Mouse (Mus musculus): Measurements from ENCODE around the gene Sugt1. TPM values are rescaled to one million over a fixed set of nuclear protein-coding genes. Genes with fewer than 3 reads are reported as not detected.
A peak's percentile ranks its signal among the peaks of the same experiment; 100 is the strongest.

Sugt1 gene
- polyA plus RNA-seq, 1 experiment from 2014 or later: 127 TPM

DNA sequence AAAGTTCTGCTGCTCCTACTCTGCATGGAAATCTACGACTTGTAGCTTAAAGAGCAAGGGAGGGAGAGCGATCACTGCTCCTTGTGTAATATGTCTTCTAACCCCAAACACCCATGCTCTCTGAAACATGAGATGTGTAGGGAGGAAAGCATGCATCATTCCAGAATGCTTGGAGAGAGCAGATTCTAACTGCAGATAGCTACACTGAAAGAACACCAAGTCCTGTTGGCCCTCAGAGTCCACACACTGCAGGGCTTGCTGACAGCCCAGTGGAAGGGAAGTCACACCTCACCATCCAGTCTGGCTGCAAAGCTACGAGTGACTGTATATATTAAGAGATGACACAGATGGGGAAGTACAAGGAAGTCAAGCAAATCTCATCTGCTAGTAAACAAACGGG, 65.2 kb downstream of the Sugt1 start:
- WGBS: 45% methylated on average over 4 of the region's 4 CpGs
- Histone ChIP-seq H3K9ac (replicated peaks; ENCODE audit: low read depth, low read length) (no peak overlapping the region), H3K27me3 (ENCODE audit: control insufficient read depth, insufficient read depth, low read length) (no peaks in the 10 kb centered on the region), H3K27ac (ENCODE audit: low read length) (no peak overlapping the region), H3K4me1 (ENCODE audit: control insufficient read depth, insufficient read depth, low read length) (no peaks in the 10 kb centered on the region), H3K4me2 (replicated peaks; ENCODE audit: low read depth, low read length) (no peak overlapping the region), H3K36me3 (ENCODE audit: control insufficient read depth, insufficient read depth, low read length) (no peaks in the 10 kb centered on the region), H3K9me3 (ENCODE audit: control insufficient read depth, low read depth, low read length) (no peaks in the 10 kb centered on the region), H3K4me3 (ENCODE audit: low read depth, low read length) (no peak overlapping the region)
- ATAC-seq (ENCODE audit: insufficient number of reproducible peaks, insufficient read depth, low FRiP score, low read depth): no peak

DNA sequence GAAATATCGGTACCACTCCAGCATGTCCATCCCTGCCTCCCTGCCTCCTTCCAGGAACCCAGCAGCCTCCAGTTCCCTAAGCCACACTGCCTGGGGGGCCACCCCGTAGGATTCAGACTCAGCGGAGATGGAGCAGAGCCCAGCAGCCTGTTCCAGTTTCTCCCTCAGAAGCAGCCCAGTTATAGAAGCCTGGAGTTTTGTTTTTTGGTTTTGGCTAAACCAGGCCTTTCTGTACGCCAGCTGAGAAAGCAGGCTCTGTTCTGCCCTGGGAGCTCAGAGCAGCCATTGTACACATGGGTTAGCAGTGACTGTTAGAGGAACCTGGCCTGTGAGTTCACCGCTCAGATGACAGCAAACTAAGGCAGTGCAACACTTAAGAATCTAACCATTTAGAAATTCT, 70.8 kb downstream of the Sugt1 start:
- no peak overlapping the region for H3K27ac ChIP-seq (ENCODE audit: low read length)
- no peaks in the 10 kb centered on the region for H3K36me3 ChIP-seq (ENCODE audit: control insufficient read depth, insufficient read depth, low read length)
- H3K9me3 ChIP-seq (ENCODE audit: control insufficient read depth, low read depth, low read length): no peaks in the 10 kb centered on the region
- no peak overlapping the region for H3K4me2 ChIP-seq (replicated peaks; ENCODE audit: low read depth, low read length)
- ATAC-seq (ENCODE audit: insufficient number of reproducible peaks, insufficient read depth, low FRiP score, low read depth): no peak
- no peaks in the 10 kb centered on the region for H3K4me1 ChIP-seq (ENCODE audit: control insufficient read depth, insufficient read depth, low read length)
- H3K27me3 ChIP-seq (ENCODE audit: control insufficient read depth, insufficient read depth, low read length): no peaks in the 10 kb centered on the region
- H3K4me3 ChIP-seq (ENCODE audit: low read depth, low read length): no peak overlapping the region
- 76% methylated on average over 5 of the region's 5 CpGs for WGBS
- H3K9ac ChIP-seq (replicated peaks; ENCODE audit: low read depth, low read length): no peak overlapping the region

DNA sequence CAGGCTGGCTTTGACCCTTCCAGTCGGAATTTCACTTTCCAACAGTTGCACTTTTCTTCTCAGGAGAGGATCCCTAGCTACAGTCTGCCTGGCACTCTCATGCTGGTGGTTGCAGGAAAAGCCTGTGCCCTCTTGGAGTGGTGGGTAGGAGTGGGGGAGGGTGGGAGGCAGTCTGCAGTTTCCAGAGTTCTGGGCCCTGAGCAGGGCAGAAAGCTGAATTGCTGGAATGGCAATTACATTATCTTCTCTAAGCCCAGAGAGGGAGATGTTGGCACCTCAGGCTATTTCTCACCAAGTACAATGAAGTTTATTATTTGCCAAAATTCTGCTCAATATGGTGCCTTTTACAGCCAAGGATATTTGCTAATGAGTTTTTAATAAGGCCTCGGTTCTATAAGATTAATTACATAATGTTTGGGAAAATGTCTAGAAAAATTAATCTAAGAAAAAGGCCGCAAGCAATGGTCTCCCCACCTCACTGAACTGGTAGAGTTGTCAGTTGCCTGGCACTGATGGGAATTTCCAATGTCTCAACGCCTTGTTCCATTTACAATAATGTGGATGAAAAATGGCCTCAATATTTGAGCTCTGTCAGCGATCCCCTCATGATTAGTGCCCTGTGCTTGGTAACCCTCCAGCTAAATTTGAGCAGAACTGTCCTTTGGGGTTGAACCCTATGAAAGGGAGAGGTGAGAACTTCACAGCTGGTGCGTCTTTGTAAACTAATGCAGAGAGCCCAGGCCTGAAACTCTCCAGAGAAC, 71.4 kb downstream of the Sugt1 start:
- Histone ChIP-seq H3K4me1 (ENCODE audit: control insufficient read depth, insufficient read depth, low read length) (no peaks in the 10 kb centered on the region), H3K4me3 (ENCODE audit: low read depth, low read length) (no peak overlapping the region), H3K36me3 (ENCODE audit: control insufficient read depth, insufficient read depth, low read length) (no peaks in the 10 kb centered on the region), H3K4me2 (replicated peaks; ENCODE audit: low read depth, low read length) (no peak overlapping the region), H3K9ac (replicated peaks; ENCODE audit: low read depth, low read length) (no peak overlapping the region), H3K9me3 (ENCODE audit: control insufficient read depth, low read depth, low read length) (no peaks in the 10 kb centered on the region), H3K27me3 (ENCODE audit: control insufficient read depth, insufficient read depth, low read length) (no peaks in the 10 kb centered on the region), H3K27ac (ENCODE audit: low read length) (no peak overlapping the region)
- 68% methylated on average over 6 of the region's 6 CpGs for WGBS
- no peak for ATAC-seq (ENCODE audit: insufficient number of reproducible peaks, insufficient read depth, low FRiP score, low read depth)

DNA sequence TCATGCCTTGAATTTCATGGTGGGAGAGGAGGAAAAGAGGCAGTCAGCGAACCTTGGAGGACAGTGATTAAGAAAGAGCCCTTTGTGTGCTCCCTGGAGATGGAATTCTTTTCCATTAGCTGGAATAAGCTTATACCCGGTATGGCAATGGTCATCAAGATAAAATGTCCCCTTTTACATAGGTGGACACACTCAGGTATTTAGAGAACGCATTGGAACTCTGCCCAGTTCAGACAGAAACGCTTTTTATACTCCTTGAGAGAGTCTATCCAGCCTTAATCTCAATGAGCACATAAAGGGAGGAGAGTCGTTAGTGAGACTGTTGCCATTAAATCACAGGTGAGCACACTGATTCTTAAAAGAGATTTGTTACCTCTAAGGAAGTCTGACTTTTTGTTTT, 73.0 kb downstream of the Sugt1 start:
- no peaks in the 10 kb centered on the region for H3K4me1 ChIP-seq (ENCODE audit: control insufficient read depth, insufficient read depth, low read length)
- no peaks in the 10 kb centered on the region for H3K27me3 ChIP-seq (ENCODE audit: control insufficient read depth, insufficient read depth, low read length)
- WGBS: 52% methylated on average over 5 of the region's 5 CpGs
- no peak overlapping the region for H3K4me2 ChIP-seq (replicated peaks; ENCODE audit: low read depth, low read length)
- no peaks in the 10 kb centered on the region for H3K36me3 ChIP-seq (ENCODE audit: control insufficient read depth, insufficient read depth, low read length)
- no peak overlapping the region for H3K27ac ChIP-seq (ENCODE audit: low read length)
- no peak for ATAC-seq (ENCODE audit: insufficient number of reproducible peaks, insufficient read depth, low FRiP score, low read depth)
- H3K4me3 ChIP-seq (ENCODE audit: low read depth, low read length): no peak overlapping the region
- H3K9ac ChIP-seq (replicated peaks; ENCODE audit: low read depth, low read length): no peak overlapping the region
- no peaks in the 10 kb centered on the region for H3K9me3 ChIP-seq (ENCODE audit: control insufficient read depth, low read depth, low read length)

DNA sequence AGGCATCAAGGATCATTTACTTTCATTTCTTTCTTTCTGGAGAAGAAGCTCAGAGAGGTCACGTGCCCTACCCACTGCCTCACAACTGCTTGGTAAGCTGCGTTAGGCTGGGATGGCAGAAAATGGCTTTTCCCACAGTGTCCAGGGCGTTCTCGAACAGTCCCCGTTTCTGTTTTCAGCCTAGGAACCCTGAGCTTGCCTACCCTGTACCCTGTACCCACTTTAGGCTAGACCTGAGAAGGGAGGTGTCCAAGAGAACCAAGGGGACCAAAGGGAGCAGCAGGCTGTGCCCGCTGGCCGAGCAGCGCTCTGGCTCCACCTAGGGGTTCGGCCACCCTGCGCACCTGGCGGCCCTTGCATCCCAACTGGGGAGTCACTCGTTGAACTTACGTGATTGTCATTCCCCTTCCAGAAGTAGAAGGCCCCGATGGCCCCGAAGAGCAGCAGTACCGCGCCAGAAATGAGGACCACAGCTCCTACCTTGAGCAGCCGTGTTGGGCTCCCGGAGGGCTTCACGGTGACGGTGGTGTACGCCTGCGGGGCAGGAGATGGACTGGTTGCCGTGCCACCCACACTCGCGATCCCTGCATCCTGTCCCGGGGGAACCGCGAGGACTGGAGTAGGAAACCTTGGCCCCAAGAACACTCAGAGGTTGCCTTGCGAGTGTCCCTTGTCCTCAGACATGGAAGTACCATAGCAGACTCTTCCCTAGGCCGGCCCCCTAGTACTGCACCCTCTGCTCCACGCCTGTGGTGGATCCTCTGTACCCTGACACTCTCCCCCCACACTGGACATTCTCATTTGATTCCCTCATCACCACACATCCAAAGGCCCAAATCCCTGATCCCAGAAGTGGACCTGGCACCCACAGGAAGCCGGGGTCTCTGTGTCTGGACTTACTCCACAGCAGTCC, 73.8 kb downstream of the Sugt1 start:
- no peak overlapping the region for H3K27ac ChIP-seq (ENCODE audit: low read length)
- no peak overlapping the region for H3K9ac ChIP-seq (replicated peaks; ENCODE audit: low read depth, low read length)
- WGBS: 19% methylated on average over 33 of the region's 33 CpGs

DNA sequence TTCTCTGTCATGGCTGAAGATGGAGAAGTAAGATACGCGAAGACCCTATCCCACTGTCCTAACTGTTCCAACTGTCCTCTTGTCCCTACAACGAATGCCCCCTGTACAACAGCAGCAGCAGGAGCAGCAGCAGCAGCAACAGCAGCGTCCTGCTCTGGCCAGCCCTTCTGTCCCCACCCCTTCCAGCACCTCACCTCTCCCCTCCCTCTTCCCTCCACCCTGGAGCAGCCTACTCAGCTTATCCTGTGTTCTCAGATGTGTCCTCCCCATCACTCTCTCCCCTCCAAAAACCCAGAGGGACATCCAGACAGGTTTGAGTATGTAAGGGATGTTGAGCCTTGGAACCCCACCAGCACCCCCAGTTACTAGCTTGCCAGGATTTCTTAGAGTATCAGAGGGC, 74.5 kb downstream of the Sugt1 start, which contains the start of gene Cnmd:
Gene Cnmd (minus strand): TSS at position 170 of the 400 bp plus-strand sequence.
- H3K36me3 ChIP-seq (ENCODE audit: control insufficient read depth, insufficient read depth, low read length): no peaks in the 10 kb centered on the region
- no peaks in the 10 kb centered on the region for H3K27me3 ChIP-seq (ENCODE audit: control insufficient read depth, insufficient read depth, low read length)
- peak within 1 kb of the TSS; percentile 48 for H3K4me2 ChIP-seq (replicated peaks; ENCODE audit: low read depth, low read length)
- no peak within 1 kb of the TSS for H3K27ac ChIP-seq (ENCODE audit: low read length)
- no peak within 1 kb of the TSS for H3K9ac ChIP-seq (replicated peaks; ENCODE audit: low read depth, low read length)
- 0 out of 2 replicates have a peak within 1 kb of the TSS, but pooled peaks have one; percentile 10 for H3K4me3 ChIP-seq (ENCODE audit: low read depth, low read length)
- no peaks in the 10 kb centered on the region for H3K4me1 ChIP-seq (ENCODE audit: control insufficient read depth, insufficient read depth, low read length)
- H3K9me3 ChIP-seq (ENCODE audit: control insufficient read depth, low read depth, low read length): no peaks in the 10 kb centered on the region
- WGBS: 62% methylated on average over 4 of the region's 4 CpGs
- 0 out of 2 replicates have a peak, but pooled peaks have one; percentile 14 for ATAC-seq (ENCODE audit: insufficient number of reproducible peaks, insufficient read depth, low FRiP score, low read depth)

More for the DNA sequence above, 73.8 kb downstream of the Sugt1 start:
- Histone ChIP-seq H3K27me3 (ENCODE audit: control insufficient read depth, insufficient read depth, low read length) (no peaks in the 10 kb centered on the region), H3K4me3 (ENCODE audit: low read depth, low read length) (0 out of 2 replicates have a peak overlapping the region, but pooled peaks have one; percentile 10), H3K36me3 (ENCODE audit: control insufficient read depth, insufficient read depth, low read length) (no peaks in the 10 kb centered on the region), H3K4me2 (replicated peaks; ENCODE audit: low read depth, low read length) (peak overlapping the region; percentile 48), H3K9me3 (ENCODE audit: control insufficient read depth, low read depth, low read length) (no peaks in the 10 kb centered on the region), H3K4me1 (ENCODE audit: control insufficient read depth, insufficient read depth, low read length) (no peaks in the 10 kb centered on the region)
- ATAC-seq (ENCODE audit: insufficient number of reproducible peaks, insufficient read depth, low FRiP score, low read depth): peak; percentile 67; the same call in 1 of the 2 replicates

DNA sequence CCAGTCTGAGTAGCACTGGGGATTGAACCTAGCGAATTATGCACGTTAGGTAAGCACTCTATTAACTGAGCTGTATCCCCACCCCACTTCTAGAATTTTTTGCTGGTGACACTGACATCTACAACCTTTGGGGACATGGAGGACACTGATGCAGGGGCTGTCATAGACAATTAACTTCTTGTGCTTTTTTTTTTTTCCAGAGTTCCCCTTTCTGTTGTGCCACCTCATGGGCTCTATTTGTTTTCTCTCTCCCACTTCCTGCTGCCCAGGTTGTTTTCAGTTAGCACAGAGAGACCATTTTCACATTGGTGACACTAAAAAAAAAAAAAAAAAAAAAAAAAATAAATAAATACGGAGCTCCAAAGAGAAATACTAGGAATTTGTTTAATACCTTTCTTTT, 83.5 kb downstream of the Sugt1 start:
- no peaks in the 10 kb centered on the region for H3K27me3 ChIP-seq (ENCODE audit: control insufficient read depth, insufficient read depth, low read length)
- no peak overlapping the region for H3K9ac ChIP-seq (replicated peaks; ENCODE audit: low read depth, low read length)
- WGBS: 85% methylated on average over 3 of the region's 3 CpGs
- ATAC-seq (ENCODE audit: insufficient number of reproducible peaks, insufficient read depth, low FRiP score, low read depth): no peak
- no peaks in the 10 kb centered on the region for H3K36me3 ChIP-seq (ENCODE audit: control insufficient read depth, insufficient read depth, low read length)
- H3K9me3 ChIP-seq (ENCODE audit: control insufficient read depth, low read depth, low read length): no peaks in the 10 kb centered on the region
- H3K4me2 ChIP-seq (replicated peaks; ENCODE audit: low read depth, low read length): no peak overlapping the region
- H3K4me1 ChIP-seq (ENCODE audit: control insufficient read depth, insufficient read depth, low read length): peaks cover 7% of the 10 kb centered on the region; the same call in 1 of the 2 replicates
- H3K4me3 ChIP-seq (ENCODE audit: low read depth, low read length): no peak overlapping the region
- no peak overlapping the region for H3K27ac ChIP-seq (ENCODE audit: low read length)

DNA sequence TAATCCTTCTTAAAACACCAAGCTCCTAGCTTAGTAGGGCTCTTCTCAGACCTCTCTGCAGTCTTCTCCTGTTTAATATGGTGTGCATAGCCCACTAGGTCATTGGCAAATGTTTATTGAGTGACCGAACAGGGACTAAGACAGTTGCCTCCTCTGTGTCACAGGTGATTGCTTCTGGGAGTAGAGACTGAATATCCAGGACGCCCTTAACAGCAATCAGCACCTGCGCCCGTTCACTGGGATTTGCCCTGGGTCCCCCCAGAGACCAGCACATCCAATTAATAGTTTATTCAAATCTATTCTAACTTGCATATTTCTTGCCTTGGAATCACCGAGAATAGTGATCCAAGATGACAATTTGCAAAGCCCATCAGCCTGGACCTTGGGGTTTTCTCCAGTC, 85.1 kb downstream of the Sugt1 start:
- H3K27ac ChIP-seq (ENCODE audit: low read length): no peak overlapping the region
- no peaks in the 10 kb centered on the region for H3K36me3 ChIP-seq (ENCODE audit: control insufficient read depth, insufficient read depth, low read length)
- ATAC-seq (ENCODE audit: insufficient number of reproducible peaks, insufficient read depth, low FRiP score, low read depth): no peak
- H3K4me1 ChIP-seq (ENCODE audit: control insufficient read depth, insufficient read depth, low read length): peaks cover 7% of the 10 kb centered on the region; the same call in 1 of the 2 replicates
- H3K27me3 ChIP-seq (ENCODE audit: control insufficient read depth, insufficient read depth, low read length): no peaks in the 10 kb centered on the region
- no peaks in the 10 kb centered on the region for H3K9me3 ChIP-seq (ENCODE audit: control insufficient read depth, low read depth, low read length)
- no peak overlapping the region for H3K9ac ChIP-seq (replicated peaks; ENCODE audit: low read depth, low read length)
- 86% methylated on average over 5 of the region's 5 CpGs for WGBS
- no peak overlapping the region for H3K4me3 ChIP-seq (ENCODE audit: low read depth, low read length)
- H3K4me2 ChIP-seq (replicated peaks; ENCODE audit: low read depth, low read length): no peak overlapping the region
